Mouse (Mus musculus) kidney, postnatal 0 days (tissue): ENCODE measurements around the gene Rpl13. TPM values are rescaled to one million over a fixed set of nuclear protein-coding genes. Genes with fewer than 3 reads are reported as not detected.

Experiments
- ATAC-seq: fragments of 200-750 bp; cut with Nextera tagmentation; replicated peaks from 2 replicates; pipeline ENCODE4 v1.8.0; 2017; ENCODE audit warnings: low read depth, moderate number of reproducible peaks, moderate TSS enrichment, moderate library complexity; ENCODE audit not compliant: low FRiP score
- DNase-seq: peaks from one replicate; pipeline ENCODE4 v3.0.0-alpha.2; 2016; ENCODE audit warnings: low spot score
- H3K27ac ChIP-seq: fragments of 300-500 bp; sonication (generic); 2 replicates; pipeline ENCODE4 v1.5.1; 2014; ENCODE audit warnings: mild to moderate bottlenecking
- H3K27me3 ChIP-seq: fragments of 300-500 bp; sonication (generic); 2 replicates; pipeline ENCODE4 v1.6.1; 2014; ENCODE audit warnings: low read length, mixed read lengths; ENCODE audit not compliant: insufficient read depth
- H3K36me3 ChIP-seq: fragments of 300-500 bp; sonication (generic); 2 replicates; pipeline ENCODE4 v1.6.1; 2014; ENCODE audit warnings: low read length, mixed read lengths; ENCODE audit not compliant: insufficient read depth
- H3K4me1 ChIP-seq: fragments of 300-500 bp; sonication (generic); replicated peaks from 2 replicates; pipeline ENCODE4 v1.6.1; 2014; ENCODE audit warnings: antibody characterized with exemption, low read length, mixed read lengths; ENCODE audit not compliant: insufficient read depth
- H3K4me2 ChIP-seq: fragments of 300-500 bp; sonication (generic); 2 replicates; pipeline ENCODE4 v1.6.1; 2014; ENCODE audit warnings: mild to moderate bottlenecking, low read length, moderate library complexity, mixed read lengths
- H3K4me3 ChIP-seq: fragments of 300-500 bp; sonication (generic); replicated peaks from 2 replicates; pipeline ENCODE4 v1.5.1; 2014; ENCODE audit warnings: low read depth, low read length
- H3K9ac ChIP-seq: fragments of 300-500 bp; sonication (generic); 2 replicates; pipeline ENCODE4 v1.6.1; 2014; ENCODE audit warnings: low read depth, low read length
- H3K9me3 ChIP-seq: fragments of 300-500 bp; sonication (generic); replicated peaks from 2 replicates; pipeline ENCODE4 v1.6.1; 2016; ENCODE audit warnings: low read length, inconsistent platforms, mixed read lengths
- CTCF ChIP-seq: IDR thresholded peaks from 2 replicates; pipeline ENCODE4 v1.5.1; 2016; ENCODE audit warnings: antibody characterized with exemption, low read depth, mild to moderate bottlenecking, moderate library complexity
- WGBS: fragments of 180-500 bp; shearing (Covaris S2); extraction: QIAGEN DNeasy Blood & Tissue Kit; methylation state at CpG from one replicate; pipeline ENCODE4 v1.1.7; 2014; 5-methylcytosine and 5-hydroxymethylcytosine counted together
- polyA plus RNA-seq: library from polyadenylated mRNA; unstranded; fragments of >200 nt; fragmentation: Nextera tagmentation; extraction: Ambion mirVana; gene quantifications from 2 replicates; pipeline ENCODE4 v1.2.1, GENCODE M21; 2015

Gene Rpl13
- polyA plus RNA-seq, 1 experiment from 2014 or later = 1,932 TPM

- peaks cover 13% of the 10 kb centered on the region; the same call in 1 of the 2 replicates for H3K36me3 ChIP-seq
- peak overlapping the region; percentile 80 for H3K4me2 ChIP-seq
- no peaks in the 10 kb centered on the region for H3K9me3 ChIP-seq
- peak overlapping the region; percentile 96 for H3K9ac ChIP-seq
- DNase-seq (peak; percentile 39), ATAC-seq (no peak)
- no peaks in the 10 kb centered on the region for H3K27me3 ChIP-seq
- peak overlapping the region; percentile 96 for H3K4me3 ChIP-seq
- peak overlapping the region; percentile 91 for H3K27ac ChIP-seq
- TF ChIP-seq CTCF = peak; percentile 60
- WGBS = 28% methylated on average over 7 of the region's 7 CpGs
- H3K4me1 ChIP-seq = peaks cover 9% of the 10 kb centered on the region
Observed at GRCm38 (mm10) chr8:123066101-123066683, 36.0 kb upstream of the Rpl13 start.

- ATAC-seq = no peak
- TF ChIP-seq CTCF = no peak
- Histone ChIP-seq H3K27me3 (no peaks in the 10 kb centered on the region), H3K4me2 (no peak overlapping the region), H3K9ac (no peak overlapping the region), H3K4me3 (no peak overlapping the region), H3K36me3 (peaks cover 38% of the 10 kb centered on the region), H3K4me1 (peaks cover 7% of the 10 kb centered on the region), H3K9me3 (no peaks in the 10 kb centered on the region), H3K27ac (no peak overlapping the region)
- DNase-seq = no peak
- WGBS = 76% methylated on average over 4 of the region's 4 CpGs
Observed at GRCm38 (mm10) chr8:123071176-123071575, 31.0 kb upstream of the Rpl13 start.

GRCm38 (mm10) chr8:123077213-123077612 lies 24.9 kb upstream of the Rpl13 start:
- Histone ChIP-seq H3K27ac (no peak overlapping the region), H3K9ac (no peak overlapping the region), H3K4me1 (no peaks in the 10 kb centered on the region), H3K27me3 (no peaks in the 10 kb centered on the region), H3K4me3 (no peak overlapping the region), H3K36me3 (peaks cover 60% of the 10 kb centered on the region), H3K4me2 (no peak overlapping the region), H3K9me3 (no peaks in the 10 kb centered on the region)
- ATAC-seq (no peak), DNase-seq (no peak)
- no peak for TF ChIP-seq CTCF
- WGBS = 87% methylated on average over 6 of the region's 6 CpGs

GRCm38 (mm10) chr8:123082993-123083392 lies 19.2 kb upstream of the Rpl13 start:
- Histone ChIP-seq H3K4me2 (no peak overlapping the region), H3K36me3 (peaks cover 74% of the 10 kb centered on the region), H3K9me3 (no peaks in the 10 kb centered on the region), H3K9ac (no peak overlapping the region), H3K4me1 (no peaks in the 10 kb centered on the region), H3K27ac (no peak overlapping the region), H3K4me3 (no peak overlapping the region), H3K27me3 (no peaks in the 10 kb centered on the region)
- 72% methylated on average over 6 of the region's 6 CpGs for WGBS
- no peak for TF ChIP-seq CTCF
- no peak for DNase-seq
- no peak for ATAC-seq

- Histone ChIP-seq H3K4me1 (no peaks in the 10 kb centered on the region), H3K9ac (no peak overlapping the region), H3K27me3 (no peaks in the 10 kb centered on the region), H3K36me3 (peaks cover 76% of the 10 kb centered on the region), H3K9me3 (no peaks in the 10 kb centered on the region), H3K4me3 (no peak overlapping the region), H3K4me2 (no peak overlapping the region), H3K27ac (no peak overlapping the region)
- 91% methylated on average over 12 of the region's 12 CpGs for WGBS
- DNase-seq (no peak), ATAC-seq (no peak)
- no peak for TF ChIP-seq CTCF
Observed at GRCm38 (mm10) chr8:123083610-123084009, 18.5 kb upstream of the Rpl13 start.

GRCm38 (mm10) chr8:123087289-123087688 lies 14.9 kb upstream of the Rpl13 start:
- H3K27me3 ChIP-seq = no peaks in the 10 kb centered on the region
- H3K4me2 ChIP-seq = no peak overlapping the region
- H3K36me3 ChIP-seq = peaks cover 75% of the 10 kb centered on the region
- no peak for ATAC-seq
- no peaks in the 10 kb centered on the region for H3K4me1 ChIP-seq
- no peak overlapping the region for H3K4me3 ChIP-seq
- no peak overlapping the region for H3K9ac ChIP-seq
- H3K27ac ChIP-seq = no peak overlapping the region
- no peaks in the 10 kb centered on the region for H3K9me3 ChIP-seq
- TF ChIP-seq CTCF = no peak
- no peak for DNase-seq
- WGBS = 82% methylated on average over 9 of the region's 9 CpGs

GRCm38 (mm10) chr8:123097216-123097615 lies 4.9 kb upstream of the Rpl13 start:
- no peak for TF ChIP-seq CTCF
- no peak for ATAC-seq
- WGBS = 86% methylated on average over 11 of the region's 11 CpGs

More at GRCm38 (mm10) chr8:123097216-123097615, 4.9 kb upstream of the Rpl13 start:
- Histone ChIP-seq H3K4me2 (no peak overlapping the region), H3K27ac (peak overlapping the region; percentile 55; the same call in 1 of the 2 replicates), H3K4me1 (no peaks in the 10 kb centered on the region), H3K27me3 (no peaks in the 10 kb centered on the region), H3K36me3 (peaks cover 27% of the 10 kb centered on the region), H3K9me3 (no peaks in the 10 kb centered on the region), H3K4me3 (no peak overlapping the region), H3K9ac (no peak overlapping the region)
- no peak for DNase-seq
